Mouse (Mus musculus) liver, embryonic 12.5 days (tissue): ENCODE results near the gene Ncor2. TPM values are rescaled to one million over a fixed set of nuclear protein-coding genes. Genes with fewer than 3 reads are reported as not detected.

Experiments used
- ATAC-seq: fragments of 200-750 bp; cut with Nextera tagmentation; 2 replicates; pipeline ENCODE4 v1.8.0; 2017; ENCODE audit warnings: moderate number of reproducible peaks, mild to moderate bottlenecking, moderate library complexity
- H3K27ac ChIP-seq: fragments of 300-500 bp; sonication (generic); 2 replicates; pipeline ENCODE4 v1.5.1; 2016; ENCODE audit warnings: mild to moderate bottlenecking
- H3K27me3 ChIP-seq: fragments of 300-500 bp; sonication (generic); replicated peaks from 2 replicates; pipeline ENCODE4 v1.6.1; 2016; ENCODE audit warnings: mild to moderate bottlenecking, moderate library complexity
- H3K36me3 ChIP-seq: fragments of 300-500 bp; sonication (generic); 2 replicates; pipeline ENCODE4 v1.6.1; 2016; ENCODE audit warnings: mild to moderate bottlenecking, moderate library complexity
- H3K4me1 ChIP-seq: fragments of 300-500 bp; sonication (generic); 2 replicates; pipeline ENCODE4 v1.6.1; 2016
- H3K4me2 ChIP-seq: fragments of 300-500 bp; sonication (generic); 2 replicates; pipeline ENCODE4 v1.6.1; 2016; ENCODE audit warnings: mild to moderate bottlenecking, moderate library complexity
- H3K4me3 ChIP-seq: fragments of 300-500 bp; sonication (generic); 2 replicates; pipeline ENCODE4 v1.5.1; 2016; ENCODE audit warnings: mild to moderate bottlenecking, moderate library complexity
- H3K9ac ChIP-seq: fragments of 300-500 bp; sonication (generic); 2 replicates; pipeline ENCODE4 v1.6.1; 2016; ENCODE audit warnings: mild to moderate bottlenecking, moderate library complexity
- H3K9me3 ChIP-seq: fragments of 300-500 bp; sonication (generic); replicated peaks from 2 replicates; pipeline ENCODE4 v1.6.1; 2016; ENCODE audit warnings: mild to moderate bottlenecking, moderate library complexity
- WGBS: fragments of 180-500 bp; shearing (Covaris S2); methylation state at CpG from one replicate; pipeline ENCODE4 v1.1.7; 2016; ENCODE audit not compliant: insufficient replicate concordance; 5-methylcytosine and 5-hydroxymethylcytosine counted together
- polyA plus RNA-seq: library from polyadenylated mRNA; unstranded; fragments of >200 nt; fragmentation: Nextera tagmentation; extraction: Ambion mirVana; gene quantifications from 2 replicates; pipeline ENCODE4 v1.2.1, GENCODE M21; 2016

Ncor2 gene
- polyA plus RNA-seq, 1 experiment from 2014 or later: 10.0 TPM

GRCm38 (mm10) chr5:125175673-125176369 is 3.2 kb downstream of the Ncor2 start:
- Histone ChIP-seq H3K4me3 (no peak overlapping the region), H3K27me3 (peaks cover 6% of the 10 kb centered on the region; the same call in 1 of the 2 replicates), H3K4me2 (no peak overlapping the region), H3K27ac (no peak overlapping the region), H3K9ac (no peak overlapping the region), H3K9me3 (no peaks in the 10 kb centered on the region), H3K36me3 (no peaks in the 10 kb centered on the region), H3K4me1 (peaks cover 87% of the 10 kb centered on the region)
- WGBS: 64% methylated on average over 9 of the region's 9 CpGs
- no peak for ATAC-seq

- Histone ChIP-seq H3K9me3 (no peaks in the 10 kb centered on the region), H3K36me3 (no peaks in the 10 kb centered on the region), H3K27me3 (no peaks in the 10 kb centered on the region), H3K4me1 (peaks cover 86% of the 10 kb centered on the region), H3K9ac (no peak overlapping the region), H3K27ac (no peak overlapping the region), H3K4me2 (no peak overlapping the region), H3K4me3 (no peak overlapping the region)
- ATAC-seq: no peak
- WGBS: 65% methylated on average over 13 of the region's 13 CpGs
Observed at GRCm38 (mm10) chr5:125174726-125175672, 4.0 kb downstream of the Ncor2 start.

DNA sequence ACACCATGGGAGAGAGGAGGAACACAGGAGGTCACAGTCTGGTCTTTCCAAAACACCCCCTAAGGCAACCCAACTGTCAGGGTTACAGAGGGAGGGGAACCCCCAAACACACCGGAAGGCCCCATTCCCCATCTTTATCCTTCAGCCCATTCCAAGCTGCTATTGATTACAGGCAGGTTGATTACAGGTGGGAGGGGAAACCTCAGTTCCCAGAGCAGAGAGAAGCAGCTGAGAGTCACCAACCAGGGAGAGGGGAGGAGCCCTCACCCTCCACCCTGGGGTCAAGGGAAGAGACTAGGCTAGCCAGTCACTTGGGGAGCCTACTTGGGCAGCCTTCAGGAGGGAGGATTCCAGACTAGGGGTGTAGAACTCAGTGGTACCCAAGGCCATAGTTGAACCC is 5.2 kb downstream of the Ncor2 start:
- WGBS: 71% methylated on average over 1 of the region's 1 CpGs
- Histone ChIP-seq H3K9ac (no peak overlapping the region), H3K4me2 (no peak overlapping the region), H3K9me3 (no peaks in the 10 kb centered on the region), H3K4me1 (peaks cover 78% of the 10 kb centered on the region), H3K27me3 (no peaks in the 10 kb centered on the region), H3K27ac (no peak overlapping the region), H3K36me3 (no peaks in the 10 kb centered on the region), H3K4me3 (no peak overlapping the region)
- ATAC-seq: no peak

- Histone ChIP-seq H3K36me3 (no peaks in the 10 kb centered on the region), H3K4me1 (peaks cover 77% of the 10 kb centered on the region), H3K27me3 (no peaks in the 10 kb centered on the region), H3K27ac (no peak overlapping the region), H3K9me3 (no peaks in the 10 kb centered on the region), H3K9ac (no peak overlapping the region), H3K4me3 (no peak overlapping the region), H3K4me2 (0 out of 2 replicates have a peak overlapping the region, but pooled peaks have one; percentile 3)
- WGBS: 65% methylated on average over 12 of the region's 12 CpGs
- ATAC-seq: no peak
Observed at GRCm38 (mm10) chr5:125172831-125173615, 6.0 kb downstream of the Ncor2 start.

- WGBS: 70% methylated on average over 6 of the region's 6 CpGs
- Histone ChIP-seq H3K4me3 (no peak overlapping the region), H3K36me3 (no peaks in the 10 kb centered on the region), H3K4me2 (no peak overlapping the region), H3K9me3 (no peaks in the 10 kb centered on the region), H3K27me3 (no peaks in the 10 kb centered on the region), H3K27ac (no peak overlapping the region), H3K4me1 (peaks cover 76% of the 10 kb centered on the region), H3K9ac (no peak overlapping the region)
- ATAC-seq: no peak
Observed at GRCm38 (mm10) chr5:125171259-125171658, 7.8 kb downstream of the Ncor2 start.

GRCm38 (mm10) chr5:125170107-125170842 is 8.7 kb downstream of the Ncor2 start:
- H3K4me3 ChIP-seq: no peak overlapping the region
- H3K9me3 ChIP-seq: no peaks in the 10 kb centered on the region
- ATAC-seq: no peak
- H3K4me1 ChIP-seq: peaks cover 77% of the 10 kb centered on the region
- H3K27ac ChIP-seq: no peak overlapping the region
- no peak overlapping the region for H3K4me2 ChIP-seq
- WGBS: 64% methylated on average over 11 of the region's 11 CpGs
- H3K9ac ChIP-seq: no peak overlapping the region
- H3K36me3 ChIP-seq: no peaks in the 10 kb centered on the region
- H3K27me3 ChIP-seq: no peaks in the 10 kb centered on the region

DNA sequence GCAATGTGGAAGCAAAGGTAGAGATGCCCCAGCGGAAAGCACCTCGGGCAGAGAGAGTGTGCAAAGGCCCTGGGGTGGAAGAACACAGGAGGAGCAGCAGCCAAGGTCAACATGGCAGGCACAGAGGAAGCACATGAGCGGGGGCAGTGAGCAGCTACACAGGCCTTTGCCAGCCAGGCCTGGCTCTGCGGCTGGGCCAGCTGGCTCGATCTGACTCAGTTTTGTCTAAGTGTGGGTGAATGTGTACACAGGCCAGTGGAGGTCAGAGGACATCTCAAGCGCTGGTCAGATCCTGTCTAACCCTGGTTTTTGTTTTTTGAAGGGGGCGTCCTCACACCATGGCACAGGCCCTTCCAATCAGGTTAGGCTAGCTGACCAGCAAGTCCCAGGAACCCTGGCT is 10.9 kb downstream of the Ncor2 start:
- Histone ChIP-seq H3K9me3 (no peaks in the 10 kb centered on the region), H3K36me3 (no peaks in the 10 kb centered on the region), H3K27ac (no peak overlapping the region), H3K4me2 (no peak overlapping the region), H3K9ac (no peak overlapping the region), H3K4me1 (peaks cover 81% of the 10 kb centered on the region), H3K4me3 (no peak overlapping the region), H3K27me3 (no peaks in the 10 kb centered on the region)
- 69% methylated on average over 7 of the region's 7 CpGs for WGBS
- ATAC-seq: no peak

GRCm38 (mm10) chr5:125167524-125167923 is 11.5 kb downstream of the Ncor2 start:
- Histone ChIP-seq H3K27me3 (no peaks in the 10 kb centered on the region), H3K4me3 (no peak overlapping the region), H3K9me3 (no peaks in the 10 kb centered on the region), H3K27ac (no peak overlapping the region), H3K9ac (no peak overlapping the region), H3K4me1 (peaks cover 81% of the 10 kb centered on the region), H3K4me2 (no peak overlapping the region), H3K36me3 (no peaks in the 10 kb centered on the region)
- WGBS: 67% methylated on average over 5 of the region's 5 CpGs
- no peak for ATAC-seq

- 90% methylated on average over 14 of the region's 14 CpGs for WGBS
- H3K4me2 ChIP-seq: no peak overlapping the region
- no peaks in the 10 kb centered on the region for H3K36me3 ChIP-seq
- no peaks in the 10 kb centered on the region for H3K9me3 ChIP-seq
- no peak overlapping the region for H3K4me3 ChIP-seq
- H3K27ac ChIP-seq: no peak overlapping the region
- no peak overlapping the region for H3K9ac ChIP-seq
- ATAC-seq: no peak
- peaks cover 74% of the 10 kb centered on the region for H3K4me1 ChIP-seq
- no peaks in the 10 kb centered on the region for H3K27me3 ChIP-seq
Observed at GRCm38 (mm10) chr5:125165993-125166392, 13.0 kb downstream of the Ncor2 start.

DNA sequence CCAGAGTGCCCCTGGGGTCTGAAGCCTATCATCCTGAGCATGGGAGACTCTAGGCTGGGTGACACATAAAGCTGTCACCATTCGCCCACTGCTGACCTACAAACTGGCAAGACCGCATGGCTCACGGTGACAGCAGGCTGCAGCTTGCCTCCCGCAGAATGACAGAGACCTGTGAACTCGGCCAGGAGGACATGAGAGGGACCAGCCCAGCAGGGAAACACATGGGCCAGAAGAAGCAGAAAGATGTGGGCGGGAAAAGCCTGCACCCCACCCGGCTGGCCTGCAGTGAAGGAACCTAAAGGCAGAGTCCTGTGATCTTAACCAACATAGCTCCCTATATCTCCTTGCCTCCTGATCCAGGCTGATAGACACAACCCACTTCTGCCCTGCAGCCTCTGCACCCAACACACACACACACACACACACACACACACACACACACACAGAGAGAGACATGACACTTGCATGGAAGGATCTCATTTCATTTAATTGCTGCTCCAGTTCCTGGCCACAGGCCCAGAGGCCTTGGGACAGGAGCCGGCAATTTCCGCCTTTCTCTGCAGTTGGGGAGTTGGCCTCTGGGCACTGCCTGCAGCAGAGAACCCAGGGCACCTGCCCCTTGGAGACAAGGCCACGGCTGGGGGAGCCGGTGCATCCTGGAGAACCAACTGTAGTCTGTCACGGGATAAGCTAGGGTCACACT is 14.4 kb downstream of the Ncor2 start:
- Histone ChIP-seq H3K9ac (no peak overlapping the region), H3K4me2 (no peak overlapping the region), H3K36me3 (no peaks in the 10 kb centered on the region), H3K27me3 (no peaks in the 10 kb centered on the region), H3K4me3 (no peak overlapping the region), H3K4me1 (peaks cover 80% of the 10 kb centered on the region), H3K27ac (peak overlapping the region; percentile 28; the same call in 1 of the 2 replicates), H3K9me3 (no peaks in the 10 kb centered on the region)
- ATAC-seq: no peak
- whole genome bisulfite sequencing: 47% methylated on average over 12 of the region's 12 CpGs
